Mouse (Mus musculus): ENCODE results near the gene Evc. TPM values are rescaled to one million over a fixed set of nuclear protein-coding genes. Genes with fewer than 3 reads are reported as not detected.
A peak's percentile ranks its signal among the peaks of the same experiment; 100 is the strongest.

Gene Evc
- polyA plus RNA-seq, 1 experiment from 2014 or later, result 17.2 TPM

DNA sequence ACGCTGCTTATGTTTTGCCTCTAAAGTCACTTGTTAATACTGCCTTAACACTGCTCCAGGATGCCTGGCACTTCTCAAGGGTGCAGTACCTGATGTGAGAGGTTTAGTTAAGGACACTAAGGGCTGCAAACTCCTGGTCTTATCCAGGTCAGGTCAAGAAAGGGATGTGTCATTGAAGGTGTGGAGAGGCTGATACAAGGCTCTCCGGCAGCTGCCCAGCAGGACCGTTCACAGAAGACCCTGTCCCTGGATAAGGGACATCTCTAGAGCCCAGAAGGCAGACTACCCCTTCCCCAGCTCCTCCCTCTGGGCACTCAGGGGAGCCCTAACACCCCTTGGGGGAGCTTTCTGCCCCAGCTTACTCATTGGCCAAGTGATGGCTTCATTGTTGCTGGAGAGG is 1.0 kb upstream of the Evc start:
- 61% methylated on average over 3 of the region's 3 CpGs for WGBS
- Histone ChIP-seq H3K27ac (no peak overlapping the region), H3K9ac (peak overlapping the region; percentile 59; the same call in 1 of the 2 replicates), H3K9me3 (replicated peaks) (no peaks in the 10 kb centered on the region), H3K4me1 (peaks cover 34% of the 10 kb centered on the region), H3K4me2 (replicated peaks) (peak overlapping the region; percentile 95), H3K4me3 (peak overlapping the region; percentile 49; the same call in 1 of the 2 replicates), H3K27me3 (peaks cover 11% of the 10 kb centered on the region), H3K36me3 (0 out of 2 replicates have a peak, but pooled peaks cover 6% of the 10 kb centered on the region)
- peak; percentile 24; the same call in 1 of the 2 replicates for ATAC-seq (ENCODE audit: low FRiP score)

GRCm38 (mm10) chr5:37335061-37335460 is 1.6 kb downstream of the Evc start:
- 64% methylated on average over 3 of the region's 3 CpGs for WGBS
- H3K27ac ChIP-seq, result no peak overlapping the region
- peaks cover 34% of the 10 kb centered on the region for H3K4me1 ChIP-seq
- no peaks in the 10 kb centered on the region for H3K36me3 ChIP-seq
- H3K27me3 ChIP-seq, result peaks cover 11% of the 10 kb centered on the region
- no peak overlapping the region for H3K4me2 ChIP-seq (replicated peaks)
- no peak for ATAC-seq (ENCODE audit: low FRiP score)
- no peak overlapping the region for H3K4me3 ChIP-seq
- no peaks in the 10 kb centered on the region for H3K9me3 ChIP-seq (replicated peaks)
- H3K9ac ChIP-seq, result no peak overlapping the region

DNA sequence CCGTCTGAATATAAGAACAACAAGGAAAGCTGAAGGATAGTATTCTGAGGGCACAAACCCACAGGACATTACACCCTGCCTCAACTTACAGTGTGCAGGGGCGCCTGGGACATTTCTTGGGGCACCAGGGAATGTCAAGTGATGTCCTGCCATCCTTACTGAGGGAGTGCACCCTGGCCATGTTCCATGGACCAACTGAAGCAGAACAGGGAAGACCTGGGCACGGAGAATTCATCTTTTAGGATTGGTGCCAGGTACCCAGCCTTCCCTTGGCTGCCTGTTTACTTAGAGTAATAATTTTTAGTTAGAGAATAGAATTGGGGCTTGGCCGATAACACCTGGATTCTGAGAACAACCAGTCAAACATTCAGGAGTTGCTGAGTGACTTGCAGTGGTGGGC is 4.6 kb downstream of the Evc start:
- no peak overlapping the region for H3K27ac ChIP-seq
- WGBS, result 83% methylated on average over 4 of the region's 4 CpGs

DNA sequence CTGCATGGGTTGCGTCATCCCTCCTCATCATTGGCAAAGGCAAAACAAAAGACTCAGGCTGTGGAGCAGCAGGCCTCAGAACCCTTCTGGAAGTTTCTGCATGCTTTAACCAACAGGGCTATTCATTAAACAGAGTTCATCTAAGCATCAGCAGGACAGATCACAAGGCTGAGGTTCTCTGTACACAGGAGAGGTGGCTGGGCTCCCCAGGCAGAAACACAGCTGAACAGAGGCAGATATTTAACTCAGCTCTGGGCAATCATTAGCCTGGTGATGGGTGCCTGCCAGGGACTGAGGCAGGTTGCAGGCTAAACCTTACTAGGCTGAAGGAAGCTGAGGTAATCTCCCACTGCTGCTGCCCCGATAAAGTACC is 5.6 kb downstream of the Evc start:
- Histone ChIP-seq H3K27ac (no peak overlapping the region), H3K4me1 (peaks cover 3% of the 10 kb centered on the region; the same call in 1 of the 2 replicates), H3K9me3 (replicated peaks) (no peaks in the 10 kb centered on the region), H3K36me3 (peaks cover 19% of the 10 kb centered on the region), H3K27me3 (no peaks in the 10 kb centered on the region), H3K4me3 (no peak overlapping the region), H3K4me2 (replicated peaks) (no peak overlapping the region), H3K9ac (no peak overlapping the region)
- 90% methylated on average over 2 of the region's 2 CpGs for WGBS
- no peak for ATAC-seq (ENCODE audit: low FRiP score)

More for the DNA sequence above, 4.6 kb downstream of the Evc start:
- Histone ChIP-seq H3K4me1 (peaks cover 10% of the 10 kb centered on the region; the same call in 1 of the 2 replicates), H3K4me3 (no peak overlapping the region), H3K4me2 (replicated peaks) (no peak overlapping the region), H3K27me3 (no peaks in the 10 kb centered on the region), H3K9me3 (replicated peaks) (no peaks in the 10 kb centered on the region), H3K9ac (no peak overlapping the region), H3K36me3 (peaks cover 12% of the 10 kb centered on the region; the same call in 1 of the 2 replicates)
- no peak for ATAC-seq (ENCODE audit: low FRiP score)

DNA sequence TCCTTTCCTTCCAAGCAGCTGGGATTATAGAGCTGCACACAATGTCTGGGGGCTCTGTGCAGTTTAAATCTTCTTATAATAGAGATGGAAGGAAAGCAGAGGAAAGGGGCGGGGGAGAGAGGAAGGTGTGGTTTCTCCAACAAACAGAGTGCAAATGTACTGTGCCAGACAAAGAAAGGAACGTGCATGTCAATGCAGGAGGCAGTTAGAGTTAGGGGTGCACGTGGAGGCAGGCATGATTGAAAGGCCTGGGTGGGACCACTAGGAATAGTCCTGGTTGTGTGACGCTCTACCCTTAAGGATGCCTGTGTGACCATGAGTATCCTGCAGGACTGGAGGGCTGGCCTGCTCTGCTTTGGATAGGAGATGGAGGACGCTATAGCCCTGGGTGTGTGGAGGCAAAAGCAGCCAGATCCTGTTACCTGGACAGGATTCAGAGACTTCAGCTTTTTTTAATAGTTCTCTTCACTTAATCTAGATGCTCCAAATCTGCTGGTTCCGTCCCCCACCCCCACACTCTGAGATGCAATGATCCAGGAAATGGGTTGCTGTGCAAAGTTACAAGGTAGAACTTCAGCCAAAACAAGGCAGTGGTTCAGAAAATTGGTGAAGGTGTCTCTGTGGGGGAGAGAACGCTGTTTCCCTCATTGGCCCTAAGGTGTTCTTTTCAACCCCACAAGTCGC is 6.1 kb downstream of the Evc start:
- no peak overlapping the region for H3K27ac ChIP-seq
- no peaks in the 10 kb centered on the region for H3K27me3 ChIP-seq
- WGBS, result 88% methylated on average over 8 of the region's 8 CpGs
- no peaks in the 10 kb centered on the region for H3K9me3 ChIP-seq (replicated peaks)
- H3K4me2 ChIP-seq (replicated peaks), result no peak overlapping the region
- H3K4me1 ChIP-seq, result no peaks in the 10 kb centered on the region
- peaks cover 24% of the 10 kb centered on the region for H3K36me3 ChIP-seq
- H3K4me3 ChIP-seq, result no peak overlapping the region
- ATAC-seq (ENCODE audit: low FRiP score), result no peak
- no peak overlapping the region for H3K9ac ChIP-seq

DNA sequence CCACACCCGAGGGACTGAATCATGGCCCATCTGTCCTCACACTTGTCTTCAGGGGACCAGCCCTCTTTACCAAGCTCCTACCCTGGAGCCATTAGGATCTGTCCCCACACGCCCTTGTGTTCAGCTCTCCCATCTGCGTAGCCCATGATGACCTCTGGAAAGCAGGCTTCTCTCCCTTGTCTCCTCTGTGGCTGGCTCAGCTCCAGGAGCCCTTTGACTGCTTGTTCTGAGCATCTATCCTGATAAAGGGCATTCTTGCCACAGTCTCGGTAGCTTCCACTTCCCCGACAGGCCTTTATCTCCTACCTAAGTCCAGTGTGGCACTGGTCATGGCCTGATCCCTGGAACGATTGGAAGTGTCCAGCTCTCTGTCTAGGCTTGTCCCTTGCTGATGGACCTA is 10.0 kb downstream of the Evc start:
- H3K36me3 ChIP-seq, result peaks cover 37% of the 10 kb centered on the region

DNA sequence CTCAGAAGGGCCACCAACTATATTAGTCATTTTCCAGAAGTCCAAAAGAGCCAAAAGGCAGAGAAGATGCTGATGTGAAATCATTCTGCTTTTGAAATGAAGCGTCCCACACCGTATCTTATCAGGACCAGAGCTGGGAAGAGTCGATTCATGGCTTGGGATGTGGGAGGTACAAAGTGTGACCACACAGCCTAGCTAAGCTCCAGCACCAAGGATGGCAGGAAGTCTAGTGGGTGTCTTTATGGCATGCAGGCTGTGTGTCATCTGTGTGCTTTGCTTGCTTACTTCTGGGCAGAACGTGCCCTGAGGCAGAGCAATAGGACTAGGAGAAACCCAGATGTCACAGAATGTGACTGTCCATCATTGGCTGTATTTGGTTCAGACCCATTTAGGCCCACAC is 15.9 kb downstream of the Evc start:
- no peak for ATAC-seq (ENCODE audit: low FRiP score)
- Histone ChIP-seq H3K27me3 (no peaks in the 10 kb centered on the region), H3K4me1 (no peaks in the 10 kb centered on the region), H3K36me3 (peaks cover 50% of the 10 kb centered on the region), H3K9ac (no peak overlapping the region), H3K4me3 (no peak overlapping the region), H3K9me3 (replicated peaks) (peaks cover 3% of the 10 kb centered on the region; the same call in 1 of the 2 replicates), H3K27ac (no peak overlapping the region), H3K4me2 (replicated peaks) (no peak overlapping the region)
- 91% methylated on average over 4 of the region's 4 CpGs for WGBS

More for the DNA sequence above, 10.0 kb downstream of the Evc start:
- no peak for ATAC-seq (ENCODE audit: low FRiP score)
- Histone ChIP-seq H3K4me3 (no peak overlapping the region), H3K4me1 (no peaks in the 10 kb centered on the region), H3K27me3 (no peaks in the 10 kb centered on the region), H3K9me3 (replicated peaks) (no peaks in the 10 kb centered on the region), H3K4me2 (replicated peaks) (no peak overlapping the region), H3K9ac (no peak overlapping the region), H3K27ac (no peak overlapping the region)
- 94% methylated on average over 6 of the region's 6 CpGs for WGBS

- H3K36me3 ChIP-seq, result peaks cover 50% of the 10 kb centered on the region
Observed at GRCm38 (mm10) chr5:37320174-37320573, 16.5 kb downstream of the Evc start.

DNA sequence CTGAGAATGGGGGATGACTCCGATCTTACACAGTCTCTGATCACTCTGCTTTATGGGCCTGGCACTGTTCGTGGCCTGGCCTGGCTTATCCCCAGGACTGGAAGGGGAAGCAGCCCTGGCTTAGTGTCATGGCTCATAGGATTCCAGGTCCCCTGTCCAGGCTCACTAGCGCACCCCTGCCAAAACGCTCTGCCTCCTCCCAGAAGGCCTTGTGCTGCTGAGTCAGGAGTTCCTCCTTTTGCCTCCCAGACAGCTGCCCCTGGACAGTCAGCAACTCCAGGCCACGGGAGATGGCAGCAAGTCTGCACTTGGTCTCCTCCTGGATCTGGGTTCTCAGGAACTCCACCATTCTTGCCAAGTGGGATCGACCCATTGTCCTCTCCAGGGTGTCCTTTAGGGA is 18.0 kb downstream of the Evc start:
- ATAC-seq (ENCODE audit: low FRiP score), result no peak
- Histone ChIP-seq H3K27me3 (no peaks in the 10 kb centered on the region), H3K36me3 (peaks cover 60% of the 10 kb centered on the region), H3K9me3 (replicated peaks) (peaks cover 13% of the 10 kb centered on the region; the same call in 1 of the 2 replicates), H3K4me1 (no peaks in the 10 kb centered on the region), H3K27ac (no peak overlapping the region), H3K9ac (no peak overlapping the region), H3K4me3 (no peak overlapping the region), H3K4me2 (replicated peaks) (no peak overlapping the region)
- 89% methylated on average over 6 of the region's 6 CpGs for WGBS

More at GRCm38 (mm10) chr5:37320174-37320573, 16.5 kb downstream of the Evc start:
- Histone ChIP-seq H3K9me3 (replicated peaks) (peaks cover 9% of the 10 kb centered on the region; the same call in 1 of the 2 replicates), H3K4me3 (no peak overlapping the region), H3K27ac (no peak overlapping the region), H3K9ac (no peak overlapping the region), H3K27me3 (no peaks in the 10 kb centered on the region), H3K4me1 (no peaks in the 10 kb centered on the region), H3K4me2 (replicated peaks) (no peak overlapping the region)
- no peak for ATAC-seq (ENCODE audit: low FRiP score)
- WGBS, result 79% methylated on average over 3 of the region's 3 CpGs

- Histone ChIP-seq H3K27me3 (no peaks in the 10 kb centered on the region), H3K36me3 (peaks cover 50% of the 10 kb centered on the region), H3K4me3 (no peak overlapping the region), H3K9me3 (replicated peaks) (peaks cover 13% of the 10 kb centered on the region; the same call in 1 of the 2 replicates), H3K4me2 (replicated peaks) (no peak overlapping the region), H3K4me1 (no peaks in the 10 kb centered on the region), H3K9ac (no peak overlapping the region), H3K27ac (no peak overlapping the region)
- no peak for ATAC-seq (ENCODE audit: low FRiP score)
- 86% methylated on average over 12 of the region's 12 CpGs for WGBS
Observed at GRCm38 (mm10) chr5:37312980-37313722, 23.5 kb downstream of the Evc start.

GRCm38 (mm10) chr5:37310026-37310425 is 26.7 kb downstream of the Evc start:
- no peak overlapping the region for H3K9ac ChIP-seq
- WGBS, result 86% methylated on average over 9 of the region's 9 CpGs
- ATAC-seq (ENCODE audit: low FRiP score), result no peak
- no peaks in the 10 kb centered on the region for H3K27me3 ChIP-seq
- H3K4me2 ChIP-seq (replicated peaks), result no peak overlapping the region
- H3K27ac ChIP-seq, result no peak overlapping the region
- H3K4me3 ChIP-seq, result no peak overlapping the region
- peaks cover 3% of the 10 kb centered on the region; the same call in 1 of the 2 replicates for H3K9me3 ChIP-seq (replicated peaks)
- H3K4me1 ChIP-seq, result no peaks in the 10 kb centered on the region
- H3K36me3 ChIP-seq, result peaks cover 23% of the 10 kb centered on the region

GRCm38 (mm10) chr5:37298370-37298769 is 38.3 kb downstream of the Evc start:
- 27% methylated on average over 7 of the region's 7 CpGs for WGBS
- peaks cover 15% of the 10 kb centered on the region; the same call in 1 of the 2 replicates for H3K36me3 ChIP-seq
- H3K4me1 ChIP-seq, result no peaks in the 10 kb centered on the region
- no peak overlapping the region for H3K9ac ChIP-seq
- H3K27ac ChIP-seq, result no peak overlapping the region
- ATAC-seq (ENCODE audit: low FRiP score), result 0 out of 2 replicates have a peak, but pooled peaks have one; percentile 29
- H3K4me2 ChIP-seq (replicated peaks), result no peak overlapping the region
- H3K27me3 ChIP-seq, result no peaks in the 10 kb centered on the region
- no peak overlapping the region for H3K4me3 ChIP-seq
- H3K9me3 ChIP-seq (replicated peaks), result no peaks in the 10 kb centered on the region
